Mouse (Mus musculus) liver, embryonic 12.5 days (tissue): ENCODE data around the gene Flg. TPM values are rescaled to one million over a fixed set of nuclear protein-coding genes. Genes with fewer than 3 reads are reported as not detected.

Experiments
- ATAC-seq: fragments of 200-750 bp; cut with Nextera tagmentation; 2 replicates; pipeline ENCODE4 v1.8.0; 2017; ENCODE audit warnings: moderate number of reproducible peaks, mild to moderate bottlenecking, moderate library complexity
- H3K27ac ChIP-seq: fragments of 300-500 bp; sonication (generic); 2 replicates; pipeline ENCODE4 v1.5.1; 2016; ENCODE audit warnings: mild to moderate bottlenecking
- H3K27me3 ChIP-seq: fragments of 300-500 bp; sonication (generic); replicated peaks from 2 replicates; pipeline ENCODE4 v1.6.1; 2016; ENCODE audit warnings: mild to moderate bottlenecking, moderate library complexity
- H3K36me3 ChIP-seq: fragments of 300-500 bp; sonication (generic); 2 replicates; pipeline ENCODE4 v1.6.1; 2016; ENCODE audit warnings: mild to moderate bottlenecking, moderate library complexity
- H3K4me1 ChIP-seq: fragments of 300-500 bp; sonication (generic); 2 replicates; pipeline ENCODE4 v1.6.1; 2016
- H3K4me2 ChIP-seq: fragments of 300-500 bp; sonication (generic); 2 replicates; pipeline ENCODE4 v1.6.1; 2016; ENCODE audit warnings: mild to moderate bottlenecking, moderate library complexity
- H3K4me3 ChIP-seq: fragments of 300-500 bp; sonication (generic); 2 replicates; pipeline ENCODE4 v1.5.1; 2016; ENCODE audit warnings: mild to moderate bottlenecking, moderate library complexity
- H3K9ac ChIP-seq: fragments of 300-500 bp; sonication (generic); 2 replicates; pipeline ENCODE4 v1.6.1; 2016; ENCODE audit warnings: mild to moderate bottlenecking, moderate library complexity
- H3K9me3 ChIP-seq: fragments of 300-500 bp; sonication (generic); replicated peaks from 2 replicates; pipeline ENCODE4 v1.6.1; 2016; ENCODE audit warnings: mild to moderate bottlenecking, moderate library complexity
- WGBS: fragments of 180-500 bp; shearing (Covaris S2); methylation state at CpG from one replicate; pipeline ENCODE4 v1.1.7; 2016; ENCODE audit not compliant: insufficient replicate concordance; 5-methylcytosine and 5-hydroxymethylcytosine counted together
- polyA plus RNA-seq: library from polyadenylated mRNA; unstranded; fragments of >200 nt; fragmentation: Nextera tagmentation; extraction: Ambion mirVana; gene quantifications from 2 replicates; pipeline ENCODE4 v1.2.1, GENCODE M21; 2016

Gene Flg
- not detected in 2 replicates for polyA plus RNA-seq

DNA sequence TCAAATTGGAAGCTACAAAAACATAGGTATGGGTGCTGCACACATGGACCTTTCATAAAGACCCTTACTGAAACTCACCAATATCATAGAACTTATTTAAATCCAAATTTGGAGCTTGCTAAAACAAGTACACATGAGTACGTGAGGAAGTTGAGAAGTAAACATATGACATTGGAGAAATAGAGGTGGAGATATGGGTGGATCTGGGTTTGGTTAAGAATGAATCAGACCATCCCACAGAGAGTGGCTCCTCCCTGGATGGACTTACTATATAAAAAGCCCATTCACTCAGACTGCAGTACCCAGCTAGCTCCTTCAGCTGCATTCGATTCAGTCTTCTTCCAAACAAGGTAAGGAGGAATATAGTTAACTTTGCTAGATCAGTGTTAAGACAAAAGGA, at the start of gene Flg:
Gene Flg, plus strand, starts transcription at position 301 of the 400 bp plus-strand sequence.
- no peak for ATAC-seq
- Histone ChIP-seq H3K4me3 (no peak within 1 kb of the TSS), H3K9me3 (no peaks in the 10 kb centered on the region), H3K36me3 (no peaks in the 10 kb centered on the region), H3K4me2 (no peak within 1 kb of the TSS), H3K27me3 (no peaks in the 10 kb centered on the region), H3K27ac (no peak within 1 kb of the TSS), H3K9ac (no peak within 1 kb of the TSS), H3K4me1 (no peaks in the 10 kb centered on the region)
- 65% methylated on average over 2 of the region's 2 CpGs for WGBS

DNA sequence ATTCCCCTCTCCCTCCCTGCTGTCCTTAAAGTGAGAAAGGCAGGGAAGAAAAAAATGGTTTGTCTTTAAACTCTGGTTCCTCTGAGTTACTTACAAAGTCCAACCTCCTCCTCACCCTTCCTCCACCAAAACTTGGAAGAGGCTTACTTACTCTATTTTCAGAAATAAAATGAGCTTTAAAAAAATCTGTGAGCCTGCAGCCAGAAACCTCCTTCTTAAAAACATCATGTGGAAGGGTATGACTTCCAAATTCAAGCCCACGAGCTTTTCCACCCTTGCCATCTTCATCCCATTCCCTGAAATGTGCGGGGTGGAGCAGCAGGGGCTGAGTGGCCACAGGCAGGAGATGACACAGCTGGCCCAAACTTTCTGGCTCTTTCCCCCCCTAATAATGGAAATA, 24.2 kb downstream of the Flg start:
- H3K27ac ChIP-seq = no peak overlapping the region
- no peaks in the 10 kb centered on the region for H3K27me3 ChIP-seq
- ATAC-seq = no peak
- no peak overlapping the region for H3K4me3 ChIP-seq
- H3K36me3 ChIP-seq = no peaks in the 10 kb centered on the region
- no peaks in the 10 kb centered on the region for H3K4me1 ChIP-seq
- H3K9ac ChIP-seq = no peak overlapping the region
- no peaks in the 10 kb centered on the region for H3K9me3 ChIP-seq
- no peak overlapping the region for H3K4me2 ChIP-seq
- 59% methylated on average over 2 of the region's 2 CpGs for WGBS

DNA sequence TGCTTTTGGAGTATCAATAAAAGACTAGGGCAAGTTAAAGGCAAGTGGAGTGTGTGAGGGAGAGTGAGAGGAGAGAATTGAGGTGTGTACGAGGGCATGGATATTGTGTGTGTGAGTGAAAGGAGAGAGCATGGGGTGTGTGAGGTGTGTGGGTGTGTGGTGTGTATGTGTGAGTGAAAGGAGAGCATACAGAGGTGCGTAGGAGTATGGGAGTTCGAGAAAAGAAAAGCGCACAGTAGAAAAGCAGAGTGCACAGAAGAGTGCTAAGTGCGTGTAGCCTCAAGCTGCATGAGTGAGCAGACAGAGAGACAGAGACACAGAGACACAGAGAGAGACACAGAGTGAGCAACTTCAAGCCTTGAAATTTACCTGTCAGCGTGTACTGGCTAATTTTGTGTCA, 26.5 kb downstream of the Flg start:
- H3K27ac ChIP-seq = no peak overlapping the region
- H3K9me3 ChIP-seq = 0 out of 2 replicates have a peak, but pooled peaks cover 3% of the 10 kb centered on the region
- no peaks in the 10 kb centered on the region for H3K36me3 ChIP-seq
- H3K4me2 ChIP-seq = no peak overlapping the region
- H3K4me3 ChIP-seq = no peak overlapping the region
- ATAC-seq = no peak
- WGBS = 75% methylated on average over 6 of the region's 6 CpGs
- no peak overlapping the region for H3K9ac ChIP-seq
- H3K4me1 ChIP-seq = no peaks in the 10 kb centered on the region
- no peaks in the 10 kb centered on the region for H3K27me3 ChIP-seq

DNA sequence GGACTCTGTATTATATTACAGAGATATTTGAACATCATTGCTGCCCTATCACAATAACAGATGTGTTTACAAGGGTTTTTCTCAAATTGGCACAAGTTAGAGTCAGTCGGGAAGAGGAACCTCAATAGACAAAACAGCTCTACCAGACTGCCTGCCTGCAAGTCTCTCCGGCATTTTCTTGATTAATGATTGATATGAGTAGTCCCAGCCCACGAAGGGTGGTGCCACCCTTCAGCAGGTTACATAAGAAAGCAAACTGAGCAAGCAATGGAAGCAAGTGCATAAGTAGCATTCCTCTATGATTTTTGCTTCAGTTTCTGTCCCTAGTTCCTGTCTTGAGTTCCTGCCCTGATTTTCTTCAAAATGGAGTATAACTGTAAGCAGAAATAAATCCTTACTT, 28.6 kb downstream of the Flg start:
- no peak overlapping the region for H3K9ac ChIP-seq
- no peak for ATAC-seq
- 51% methylated on average over 3 of the region's 3 CpGs for WGBS
- H3K9me3 ChIP-seq = 0 out of 2 replicates have a peak, but pooled peaks cover 3% of the 10 kb centered on the region
- H3K4me1 ChIP-seq = no peaks in the 10 kb centered on the region
- H3K4me3 ChIP-seq = no peak overlapping the region
- H3K4me2 ChIP-seq = no peak overlapping the region
- H3K27me3 ChIP-seq = no peaks in the 10 kb centered on the region
- no peak overlapping the region for H3K27ac ChIP-seq
- H3K36me3 ChIP-seq = no peaks in the 10 kb centered on the region

DNA sequence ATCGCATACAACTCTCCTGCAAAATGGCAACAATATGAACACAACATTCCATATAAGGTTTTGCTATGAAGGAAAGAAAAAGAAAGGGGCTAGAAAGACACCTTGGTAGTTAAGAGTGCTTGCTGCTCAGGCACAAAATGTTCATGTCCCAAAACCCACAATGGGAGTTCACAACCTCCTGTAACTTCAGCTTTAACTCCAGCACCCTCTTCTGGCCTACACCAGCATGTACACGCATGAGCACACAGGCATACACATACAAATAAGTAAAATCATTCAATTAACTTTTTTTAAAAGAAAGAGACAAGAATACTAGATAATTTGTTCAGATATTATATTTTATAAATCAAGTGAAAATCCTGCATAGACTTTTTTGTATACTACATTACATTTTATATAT, 32.8 kb downstream of the Flg start:
- H3K4me3 ChIP-seq = no peak overlapping the region
- H3K4me2 ChIP-seq = no peak overlapping the region
- no peaks in the 10 kb centered on the region for H3K4me1 ChIP-seq
- no peak overlapping the region for H3K27ac ChIP-seq
- WGBS = 48% methylated on average over 2 of the region's 2 CpGs
- no peak overlapping the region for H3K9ac ChIP-seq
- no peak for ATAC-seq
- H3K9me3 ChIP-seq = 0 out of 2 replicates have a peak, but pooled peaks cover 3% of the 10 kb centered on the region
- H3K36me3 ChIP-seq = no peaks in the 10 kb centered on the region
- H3K27me3 ChIP-seq = no peaks in the 10 kb centered on the region

DNA sequence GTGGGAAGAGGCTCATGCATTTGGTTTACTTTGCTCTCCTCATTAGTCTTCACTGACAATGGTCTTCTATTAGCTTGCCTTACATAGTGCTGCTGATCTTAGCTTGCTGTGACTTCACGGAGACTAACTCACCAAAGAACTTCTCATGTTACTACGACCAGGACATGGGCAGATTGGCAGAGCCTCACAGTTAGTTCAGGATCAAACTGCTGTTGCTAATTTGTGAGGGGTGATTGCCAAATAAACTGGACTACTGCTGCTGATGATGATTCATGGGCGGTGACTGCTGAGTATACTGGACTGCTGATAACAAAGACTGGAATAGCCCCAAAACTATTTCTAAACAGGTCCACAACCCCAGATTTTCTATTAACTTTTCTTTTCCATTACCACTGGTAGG, 38.0 kb downstream of the Flg start:
- no peak overlapping the region for H3K4me2 ChIP-seq
- H3K4me3 ChIP-seq = no peak overlapping the region
- no peak for ATAC-seq
- no peak overlapping the region for H3K9ac ChIP-seq
- H3K9me3 ChIP-seq = no peaks in the 10 kb centered on the region
- 63% methylated on average over 3 of the region's 3 CpGs for WGBS
- H3K36me3 ChIP-seq = no peaks in the 10 kb centered on the region
- H3K27ac ChIP-seq = no peak overlapping the region
- no peaks in the 10 kb centered on the region for H3K27me3 ChIP-seq
- no peaks in the 10 kb centered on the region for H3K4me1 ChIP-seq

DNA sequence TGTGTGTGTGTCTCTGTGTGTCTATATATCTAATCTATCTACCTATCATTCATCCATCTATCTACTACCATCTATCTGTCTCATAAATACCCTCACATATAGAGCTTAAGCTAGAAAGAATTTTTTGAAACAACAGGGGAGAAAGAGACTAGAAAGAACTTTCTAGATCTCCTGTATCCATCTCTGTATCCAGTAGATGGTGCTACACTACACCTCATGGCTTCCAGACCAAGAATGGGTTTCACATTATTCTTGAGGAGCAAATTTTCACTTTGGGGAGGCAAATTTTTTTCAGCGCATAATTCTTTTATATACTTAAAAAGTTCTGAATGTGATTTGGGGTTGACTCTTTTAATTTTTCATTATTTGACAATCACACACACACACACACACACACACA, 41.1 kb downstream of the Flg start:
- Histone ChIP-seq H3K36me3 (no peaks in the 10 kb centered on the region), H3K9me3 (no peaks in the 10 kb centered on the region), H3K4me1 (no peaks in the 10 kb centered on the region), H3K4me2 (no peak overlapping the region), H3K9ac (no peak overlapping the region), H3K27ac (no peak overlapping the region), H3K4me3 (no peak overlapping the region), H3K27me3 (no peaks in the 10 kb centered on the region)
- ATAC-seq = no peak
- WGBS = 71% methylated on average over 1 of the region's 1 CpGs

DNA sequence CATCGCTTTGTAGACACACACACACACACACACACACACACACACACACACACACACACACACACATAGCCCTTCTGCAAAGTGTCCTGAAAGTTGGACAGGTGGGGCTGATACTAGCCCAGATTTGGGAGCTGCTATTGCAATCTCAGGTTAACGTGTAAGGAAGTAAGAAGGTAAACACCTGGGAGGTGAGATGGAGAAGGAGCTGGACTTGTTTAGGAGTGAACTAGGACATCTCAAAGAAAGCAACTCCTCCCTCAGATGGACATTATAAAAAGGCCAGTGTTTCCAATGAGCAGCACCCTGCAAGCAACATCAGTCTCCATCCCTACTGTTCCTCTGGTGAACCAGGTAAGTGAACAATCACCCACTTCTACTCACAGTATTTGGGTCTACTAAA, 46.1 kb downstream of the Flg start, which contains the start of gene Hrnr:
Gene Hrnr, plus strand, starts transcription at position 301 of the 400 bp plus-strand sequence.
- no peak within 1 kb of the TSS for H3K9ac ChIP-seq
- 49% methylated on average over 2 of the region's 2 CpGs for WGBS
- no peaks in the 10 kb centered on the region for H3K27me3 ChIP-seq
- ATAC-seq = no peak
- no peaks in the 10 kb centered on the region for H3K4me1 ChIP-seq
- H3K4me2 ChIP-seq = no peak within 1 kb of the TSS
- no peaks in the 10 kb centered on the region for H3K9me3 ChIP-seq
- no peak within 1 kb of the TSS for H3K27ac ChIP-seq
- no peak within 1 kb of the TSS for H3K4me3 ChIP-seq
- H3K36me3 ChIP-seq = no peaks in the 10 kb centered on the region

DNA sequence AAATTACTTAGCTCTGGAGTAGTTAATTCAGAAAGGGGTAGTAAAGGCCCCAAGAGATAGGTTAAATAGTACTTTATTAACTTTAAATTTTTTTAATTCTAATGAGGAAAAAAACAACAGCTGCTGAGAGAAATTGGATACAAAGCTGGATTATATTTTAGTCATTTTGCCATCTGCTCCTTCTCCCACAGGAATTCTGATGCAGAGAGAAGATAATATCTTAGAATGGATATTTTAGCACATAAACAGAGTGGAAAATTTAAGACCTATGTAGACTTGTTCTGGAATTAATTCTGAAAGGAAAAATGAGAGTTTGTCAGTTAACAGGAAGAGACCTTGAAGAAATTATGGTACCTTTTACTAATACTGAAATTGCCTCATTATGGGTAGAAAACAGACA, 64.4 kb downstream of the Flg start:
- Histone ChIP-seq H3K4me2 (no peak overlapping the region), H3K4me3 (no peak overlapping the region), H3K27me3 (no peaks in the 10 kb centered on the region), H3K27ac (no peak overlapping the region), H3K36me3 (no peaks in the 10 kb centered on the region), H3K9ac (no peak overlapping the region), H3K9me3 (no peaks in the 10 kb centered on the region), H3K4me1 (no peaks in the 10 kb centered on the region)
- ATAC-seq = no peak

DNA sequence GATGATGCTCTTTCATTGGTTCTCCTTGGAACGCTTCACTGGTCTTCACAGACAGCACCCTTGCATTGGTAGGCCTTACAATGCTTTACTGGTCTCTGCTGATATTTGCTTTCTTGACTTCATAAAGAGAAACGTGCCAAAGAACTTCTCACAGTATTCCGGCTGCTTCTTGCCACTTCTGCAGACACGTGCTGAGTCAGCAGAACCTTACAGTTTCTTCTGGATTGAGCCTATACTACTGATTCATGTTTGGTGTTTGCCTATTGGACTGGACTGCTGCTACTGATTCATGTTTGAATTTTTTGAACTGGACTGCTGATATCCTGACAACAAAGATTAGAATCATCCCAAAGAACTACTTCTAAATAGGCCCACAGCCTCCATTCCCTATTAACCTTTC, 66.7 kb downstream of the Flg start:
- no peak overlapping the region for H3K9ac ChIP-seq
- no peak overlapping the region for H3K4me3 ChIP-seq
- no peaks in the 10 kb centered on the region for H3K9me3 ChIP-seq
- WGBS = 72% methylated on average over 4 of the region's 4 CpGs
- no peak overlapping the region for H3K4me2 ChIP-seq
- H3K27me3 ChIP-seq = no peaks in the 10 kb centered on the region
- H3K36me3 ChIP-seq = no peaks in the 10 kb centered on the region
- H3K4me1 ChIP-seq = no peaks in the 10 kb centered on the region
- no peak for ATAC-seq
- H3K27ac ChIP-seq = no peak overlapping the region

Other genes with a start within 250 kb of the Flg start
- not detected in 2 replicates for gene Gm4858, start 204.7 kb upstream of the Flg start, polyA plus RNA-seq
- not detected in 2 replicates for gene Crnn, start 128.7 kb upstream of the Flg start, polyA plus RNA-seq
- not detected in 2 replicates for gene Flg2, start 76.2 kb upstream of the Flg start, polyA plus RNA-seq
- not detected in 2 replicates for gene Hrnr, start 46.2 kb downstream of the Flg start, polyA plus RNA-seq
- 0.05 and 0.06 TPM in 2 replicates for gene Rptn, start 120.2 kb downstream of the Flg start, polyA plus RNA-seq
- 0.11 and 0.16 TPM in 2 replicates for gene Tchh, start 168.8 kb downstream of the Flg start, polyA plus RNA-seq
- not detected in 2 replicates for gene Tchhl1, start 195.2 kb downstream of the Flg start, polyA plus RNA-seq
- gene S100a11, start 247.0 kb downstream of the Flg start, polyA plus RNA-seq = 158 and 165 TPM in 2 replicates